8 mouse cellular contexts compared by ENCODE assay signal in genomic region chr6:122801301-122801800, GRCm38 (mm10). TPM values are rescaled to one million over a fixed set of nuclear protein-coding genes. Genes with fewer than 3 reads are reported as not detected.
DNase-seq lines count a peak whose midpoint lies in the region; ATAC-seq lines count a peak whose summit lies in the region.

Gene Slc2a3 (minus strand): TSS chr6:122801640.

- DNase-seq in 416B (ENCODE audit: low read depth) = peak; percentile 96
- DNase-seq in adrenal gland, adult 2 months = peak; percentile 68
- DNase-seq in embryonic facial prominence, embryonic 11.5 days (ENCODE audit: low spot score) = peak; percentile 57
- DNase-seq in kidney, adult 11 months = peak; percentile 44

- peak; percentile 32 for ATAC-seq in embryonic facial prominence, embryonic 11.5 days (replicated peaks; ENCODE audit: insufficient number of reproducible peaks, low FRiP score, low TSS enrichment, low read depth)
- ATAC-seq in granulocyte monocyte progenitor cell, adult 5-6 weeks (replicated peaks; ENCODE audit: poor library complexity, severe bottlenecking) = peak; percentile 62
- peak; percentile 73 for ATAC-seq in limb, embryonic 13.5 days (ENCODE audit: low FRiP score, low read depth)
- peak; percentile 87 for ATAC-seq in midbrain, embryonic 13.5 days
- ATAC-seq in stomach, embryonic 15.5 days (ENCODE audit: insufficient read depth, low FRiP score, low read depth) = peak; percentile 74

- H3K4me1 ChIP-seq in embryonic facial prominence, embryonic 11.5 days (ENCODE audit: control insufficient read depth, insufficient read depth, low read length) = no peaks in the 10 kb centered on the region
- H3K4me1 ChIP-seq in limb, embryonic 13.5 days = peaks cover 13% of the 10 kb centered on the region
- H3K4me1 ChIP-seq in midbrain, embryonic 13.5 days (replicated peaks) = peaks cover 15% of the 10 kb centered on the region; the same call in 1 of the 2 replicates
- 0 out of 2 replicates have a peak, but pooled peaks cover 8% of the 10 kb centered on the region for H3K4me1 ChIP-seq in stomach, embryonic 15.5 days

- no peaks in the 10 kb centered on the region for H3K9me3 ChIP-seq in embryonic facial prominence, embryonic 11.5 days (replicated peaks; ENCODE audit: control insufficient read depth, low read length)
- H3K9me3 ChIP-seq in limb, embryonic 13.5 days = no peaks in the 10 kb centered on the region
- H3K9me3 ChIP-seq in midbrain, embryonic 13.5 days = no peaks in the 10 kb centered on the region
- no peaks in the 10 kb centered on the region for H3K9me3 ChIP-seq in stomach, embryonic 15.5 days

- H3K4me3 ChIP-seq in embryonic facial prominence, embryonic 11.5 days (ENCODE audit: low read depth, low read length) = peak within 1 kb of the TSS; percentile 48
- peak within 1 kb of the TSS; percentile 59 for H3K4me3 ChIP-seq in limb, embryonic 13.5 days
- peak within 1 kb of the TSS; percentile 62 for H3K4me3 ChIP-seq in midbrain, embryonic 13.5 days (replicated peaks)
- H3K4me3 ChIP-seq in stomach, embryonic 15.5 days (replicated peaks) = peak within 1 kb of the TSS; percentile 58

- no peak within 1 kb of the TSS for H3K27ac ChIP-seq in embryonic facial prominence, embryonic 11.5 days (replicated peaks; ENCODE audit: low read depth, low read length)
- no peak within 1 kb of the TSS for H3K27ac ChIP-seq in limb, embryonic 13.5 days
- H3K27ac ChIP-seq in midbrain, embryonic 13.5 days = peak within 1 kb of the TSS; percentile 30; the same call in 1 of the 2 replicates
- H3K27ac ChIP-seq in stomach, embryonic 15.5 days = no peak within 1 kb of the TSS

- H3K4me2 ChIP-seq in embryonic facial prominence, embryonic 11.5 days (ENCODE audit: low read depth, low read length) = peak within 1 kb of the TSS; percentile 88
- peak within 1 kb of the TSS; percentile 92 for H3K4me2 ChIP-seq in limb, embryonic 13.5 days (replicated peaks)
- H3K4me2 ChIP-seq in midbrain, embryonic 13.5 days (replicated peaks) = peak within 1 kb of the TSS; percentile 92
- peak within 1 kb of the TSS; percentile 99 for H3K4me2 ChIP-seq in stomach, embryonic 15.5 days

- WGBS in embryonic facial prominence, embryonic 11.5 days = under 1% methylated on average over 46 of the region's 46 CpGs
- WGBS in limb, embryonic 13.5 days = under 1% methylated on average over 46 of the region's 46 CpGs
- WGBS in midbrain, embryonic 13.5 days = under 1% methylated on average over 46 of the region's 46 CpGs
- WGBS in stomach, embryonic 15.5 days = under 1% methylated on average over 33 of the region's 46 CpGs

- H3K36me3 ChIP-seq in embryonic facial prominence, embryonic 11.5 days (replicated peaks; ENCODE audit: control insufficient read depth, insufficient read depth, low read depth, low read length) = no peaks in the 10 kb centered on the region
- H3K36me3 ChIP-seq in limb, embryonic 13.5 days = no peaks in the 10 kb centered on the region
- no peaks in the 10 kb centered on the region for H3K36me3 ChIP-seq in midbrain, embryonic 13.5 days
- no peaks in the 10 kb centered on the region for H3K36me3 ChIP-seq in stomach, embryonic 15.5 days

- H3K9ac ChIP-seq in embryonic facial prominence, embryonic 11.5 days (replicated peaks; ENCODE audit: low read length) = peak within 1 kb of the TSS; percentile 69
- peak within 1 kb of the TSS; percentile 79 for H3K9ac ChIP-seq in limb, embryonic 13.5 days
- H3K9ac ChIP-seq in midbrain, embryonic 13.5 days (replicated peaks) = peak within 1 kb of the TSS; percentile 80
- peak within 1 kb of the TSS; percentile 61 for H3K9ac ChIP-seq in stomach, embryonic 15.5 days

- 0 out of 2 replicates have a peak, but pooled peaks cover 2% of the 10 kb centered on the region for H3K27me3 ChIP-seq in embryonic facial prominence, embryonic 11.5 days (ENCODE audit: control insufficient read depth, insufficient read depth, low read length)
- no peaks in the 10 kb centered on the region for H3K27me3 ChIP-seq in limb, embryonic 13.5 days
- peaks cover 31% of the 10 kb centered on the region for H3K27me3 ChIP-seq in midbrain, embryonic 13.5 days
- no peaks in the 10 kb centered on the region for H3K27me3 ChIP-seq in stomach, embryonic 15.5 days (replicated peaks)

RNA-seq across cellular contexts. Expression of gene Slc2a3, which starts in this region (rescaled TPM):
- total RNA-seq in adrenal gland, adult 2 months (2021) = 10 to 100 TPM in 1 of 2 experiments, 1 to 10 TPM in 1; 5.2 to 10.5 TPM
- polyA plus RNA-seq in adrenal gland, adult 2 months (2012; rRNA removed) = 2.1 and 2.2 TPM in 2 replicates
- polyA plus RNA-seq in embryonic facial prominence, embryonic 11.5 days (2014; fragmentation: Nextera tagmentation; extraction: Ambion mirVana) = 32.7 and 35.1 TPM in 2 replicates
- 4.7 and 6.5 TPM in 2 replicates for total RNA-seq in granulocyte monocyte progenitor cell, adult 5-6 weeks (2014; fragmentation: Nextera tagmentation)
- total RNA-seq in granulocyte monocyte progenitor cell, adult 5-6 weeks (2017) = 8.4 and 8.8 TPM in 2 replicates
- 72.7 and 83.0 TPM in 2 replicates for polyA plus RNA-seq in limb, embryonic 13.5 days (2015; fragmentation: Nextera tagmentation; extraction: Ambion mirVana)
- 15.9 TPM in 2 replicates for polyA plus RNA-seq in midbrain, embryonic 13.5 days (2015; fragmentation: Nextera tagmentation; extraction: Ambion mirVana)
- 11.0 and 11.9 TPM in 2 replicates for polyA plus RNA-seq in stomach, embryonic 15.5 days (2015; fragmentation: Nextera tagmentation; extraction: Ambion mirVana)

Comparison
In these comparisons a context has a peak if more than half of its experiments do, and no peak if none do; other contexts are left out.
1. DNase-seq: peak in every context shown above with its lines; median percentile 96 in 416B; 68 in adrenal gland, adult 2 months; 57 in embryonic facial prominence, embryonic 11.5 days; 44 in kidney, adult 11 months.
2. ATAC-seq: peak in every context shown above with its lines; median percentile 87 in midbrain, embryonic 13.5 days; 74 in stomach, embryonic 15.5 days; 73 in limb, embryonic 13.5 days; 62 in granulocyte monocyte progenitor cell, adult 5-6 weeks; 32 in embryonic facial prominence, embryonic 11.5 days.